Mouse (Mus musculus) central nervous system, embryonic 14 days (tissue): Measurements from ENCODE around the gene Fam210b. TPM values are rescaled to one million over a fixed set of nuclear protein-coding genes. Genes with fewer than 3 reads are reported as not detected.

Source experiments
- polyA plus RNA-seq: library from polyadenylated mRNA; depleted of rRNA; stranded (reverse); fragments of >200 nt; gene quantifications from 2 replicates; pipeline ENCODE4 v1.2.3, GENCODE M21; 2012; rRNA removed

Fam210b gene
- polyA plus RNA-seq = 19.7 and 29.5 TPM in 2 replicates

DNA sequence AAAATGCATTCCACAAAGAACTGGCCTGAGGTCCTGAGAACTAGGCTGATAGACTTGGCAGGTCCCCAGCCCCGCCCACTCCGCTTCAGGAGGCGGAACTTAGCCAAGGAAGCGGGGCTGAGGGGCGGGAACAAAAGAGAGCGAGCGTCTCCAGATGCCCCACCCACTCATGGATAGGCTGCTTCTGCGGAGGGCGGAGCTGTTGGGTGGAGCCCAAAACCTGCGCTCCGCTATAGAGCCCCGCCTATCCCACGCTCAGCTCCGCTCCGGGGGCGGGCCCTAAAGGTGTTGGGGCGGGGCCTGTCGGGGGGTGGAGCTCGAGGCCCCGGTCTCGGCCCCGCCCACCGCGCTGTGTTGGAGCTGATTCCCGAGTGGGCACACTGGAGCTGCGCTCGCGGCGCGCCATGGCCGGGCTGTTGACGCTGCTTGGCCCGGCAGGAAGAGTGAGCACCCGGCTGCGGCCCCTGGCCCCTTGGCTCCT lies at the start of gene Fam210b:
Gene Fam210b (plus strand): TSS at position 308 of the 481 bp plus-strand sequence.

DNA sequence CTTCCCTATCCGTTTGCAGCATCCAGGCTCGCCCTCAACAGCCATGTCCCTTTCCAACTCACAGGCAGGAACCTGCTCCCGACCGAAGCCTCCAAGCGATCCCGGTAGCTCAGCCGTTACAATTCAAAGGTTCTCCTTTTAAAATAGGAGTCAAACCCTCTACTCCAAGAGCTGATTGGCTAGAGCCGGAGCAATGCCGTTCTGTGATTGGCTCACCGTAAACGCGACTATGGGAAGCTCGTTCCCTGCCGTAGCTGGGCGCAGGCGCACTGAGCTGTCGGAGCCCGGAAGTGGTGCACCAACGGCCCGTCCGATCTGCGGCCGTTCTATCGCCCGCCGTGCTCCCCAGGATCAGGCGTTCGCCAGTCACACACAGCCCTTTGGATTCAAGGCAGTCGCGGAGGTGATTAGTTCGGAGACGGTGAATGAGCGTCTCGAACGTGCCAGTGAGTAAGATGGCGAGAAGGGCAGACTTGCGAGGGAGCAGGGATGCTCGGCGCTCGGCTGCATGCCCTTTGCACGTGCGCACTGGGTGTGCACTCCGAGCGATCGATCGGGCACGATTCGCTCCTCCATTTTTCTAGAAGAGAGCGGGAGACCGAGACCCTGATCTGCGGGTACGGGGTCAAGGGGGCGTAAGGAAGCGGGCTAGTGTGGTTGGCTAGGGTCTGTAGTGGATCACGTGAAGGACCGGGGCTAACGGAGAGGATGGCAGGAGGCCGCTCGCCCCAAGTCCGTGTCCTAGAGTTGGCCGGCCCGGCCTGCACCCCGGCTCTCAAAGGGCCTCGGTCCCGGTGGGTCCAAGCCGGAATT lies 25.3 kb downstream of the Fam210b start, which contains the start of the genes Aurka and Cstf1:
Gene Aurka (minus strand): TSS at position 125 of the 813 bp plus-strand sequence.
Gene Cstf1 (plus strand): TSS at position 271 of the 813 bp plus-strand sequence.

DNA sequence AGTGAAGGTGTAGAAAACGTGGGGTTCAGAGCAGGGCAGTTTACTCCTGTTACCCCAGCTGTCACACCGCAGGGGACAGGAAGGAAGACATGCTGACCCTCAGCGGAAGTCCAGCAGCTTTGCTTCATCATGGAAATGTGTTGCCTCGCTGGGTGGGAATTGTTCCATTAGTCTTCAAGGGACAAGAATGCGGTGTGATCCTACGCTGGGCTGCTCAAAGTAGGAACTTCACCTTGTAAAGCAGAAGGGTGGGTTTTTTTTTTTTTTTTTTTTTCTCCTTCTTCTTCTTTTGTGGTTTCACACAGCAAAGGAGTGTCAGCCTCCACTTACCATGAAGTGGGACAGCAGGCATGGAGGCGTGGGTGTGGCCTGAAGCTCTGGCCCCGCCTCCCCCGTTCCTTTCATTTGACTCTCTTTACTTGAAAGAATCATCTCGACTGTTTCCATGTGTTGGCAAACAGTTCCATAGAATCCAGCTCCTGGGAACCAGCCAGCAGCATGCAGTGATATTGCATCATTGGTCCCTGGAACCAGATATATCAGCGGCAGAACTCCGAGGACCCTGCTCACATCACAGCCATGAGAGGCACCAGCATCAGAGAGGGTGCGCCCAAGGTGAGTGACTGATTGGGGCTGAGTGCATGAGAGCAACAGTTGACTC lies 48.2 kb downstream of the Fam210b start, which contains the start of gene Cass4:
Gene Cass4 (plus strand): TSS at position 404 of the 661 bp plus-strand sequence.

Other genes starting within 250 kb of the Fam210b start
- gene Mc3r, start 97.1 kb upstream of the Fam210b start, polyA plus RNA-seq = 0.16 and 0.19 TPM in 2 replicates
- gene Aurka, start 25.0 kb downstream of the Fam210b start, polyA plus RNA-seq = 32.2 and 41.6 TPM in 2 replicates
- gene Cstf1, start 25.1 kb downstream of the Fam210b start, polyA plus RNA-seq = 40.4 and 43.0 TPM in 2 replicates
- 0.09 and 0.19 TPM in 2 replicates for gene Cass4, start 48.2 kb downstream of the Fam210b start, polyA plus RNA-seq
- 64.2 and 67.5 TPM in 2 replicates for gene Rtf2, start 95.0 kb downstream of the Fam210b start, polyA plus RNA-seq
- gene Gcnt7, start 113.0 kb downstream of the Fam210b start, polyA plus RNA-seq = not detected in 2 replicates
- gene Fam209, start 127.0 kb downstream of the Fam210b start, polyA plus RNA-seq = 0.86 and 0.98 TPM in 2 replicates
- gene Tfap2c, start 204.0 kb downstream of the Fam210b start, polyA plus RNA-seq = 10.8 and 19.0 TPM in 2 replicates